Comparison of ENCODE assay signal across 1 mouse cellular context in the genomic region with DNA sequence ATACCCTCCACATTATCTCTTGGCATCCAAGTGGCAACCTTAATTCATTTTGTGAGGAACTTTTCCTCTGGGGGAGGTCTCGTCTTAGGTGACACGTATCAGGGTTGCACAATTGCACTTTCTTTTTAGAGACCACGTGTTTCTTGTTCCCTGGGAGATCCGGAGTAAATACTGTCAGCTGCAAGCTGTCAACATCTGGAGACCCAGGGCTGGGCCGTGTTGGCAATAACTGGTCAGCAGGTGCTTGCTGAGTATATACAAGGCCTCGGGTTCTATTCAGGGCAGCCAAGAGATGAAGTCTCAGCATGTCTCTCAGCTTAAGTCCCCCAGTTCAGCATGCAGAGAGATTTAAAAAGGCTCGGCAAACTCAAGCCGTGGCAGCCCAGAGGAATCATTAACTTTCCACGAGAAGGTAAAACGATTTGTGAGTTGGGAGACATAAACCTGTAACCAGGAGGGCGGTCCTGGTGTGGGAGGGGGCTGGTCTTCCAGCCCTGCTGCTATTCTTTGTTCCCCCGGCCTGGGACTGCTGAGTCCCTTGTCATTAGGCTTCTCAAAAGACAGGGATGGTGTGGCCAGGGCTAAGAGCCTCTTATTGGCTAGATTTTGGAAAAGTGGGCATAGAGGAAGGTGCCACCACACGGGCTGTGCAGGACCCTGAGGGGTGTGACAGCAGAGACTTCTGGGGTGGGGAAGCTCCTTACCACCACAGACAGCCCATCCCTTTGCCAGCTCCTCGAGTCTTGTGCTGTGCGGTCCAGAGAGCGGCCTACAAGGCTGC.
TF ChIP-seq lines count a peak whose summit lies in the region.

No protein-coding gene starts in this region.

TF ChIP-seq in myocyte, 11 proteins besides CTCF, POLR2A, EP300 and RAD21:
- TF ChIP-seq SRF (IDR thresholded peaks at IDR 0.05; ENCODE audit: control insufficient read depth, insufficient read length, low read depth) (no peak), MAX (IDR thresholded peaks at IDR 0.05; ENCODE audit: low read depth) (no peak), CEBPB (IDR thresholded peaks at IDR 0.05; ENCODE audit: insufficient read depth, poor library complexity, severe bottlenecking) (peak; percentile 42; the same call in 1 of the 2 replicates)
